Mouse (Mus musculus) cerebellum, adult 2 months (tissue): ENCODE data around the gene Fam166b.

Experiments used
- CTCF ChIP-seq: fragments of 200-500 bp; IDR thresholded peaks from 2 replicates; pipeline ENCODE4 v1.5.1; 2011; ENCODE audit warnings: low read depth, mild to moderate bottlenecking, control low read depth, low read length, moderate library complexity, borderline replicate concordance; ENCODE audit not compliant: insufficient read depth
- POLR2A ChIP-seq: fragments of 200-500 bp; IDR thresholded peaks from 2 replicates; pipeline ENCODE4 v1.6.1; 2011; ENCODE audit warnings: low read length, control low read depth, borderline replicate concordance; ENCODE audit not compliant: insufficient read depth

DNA sequence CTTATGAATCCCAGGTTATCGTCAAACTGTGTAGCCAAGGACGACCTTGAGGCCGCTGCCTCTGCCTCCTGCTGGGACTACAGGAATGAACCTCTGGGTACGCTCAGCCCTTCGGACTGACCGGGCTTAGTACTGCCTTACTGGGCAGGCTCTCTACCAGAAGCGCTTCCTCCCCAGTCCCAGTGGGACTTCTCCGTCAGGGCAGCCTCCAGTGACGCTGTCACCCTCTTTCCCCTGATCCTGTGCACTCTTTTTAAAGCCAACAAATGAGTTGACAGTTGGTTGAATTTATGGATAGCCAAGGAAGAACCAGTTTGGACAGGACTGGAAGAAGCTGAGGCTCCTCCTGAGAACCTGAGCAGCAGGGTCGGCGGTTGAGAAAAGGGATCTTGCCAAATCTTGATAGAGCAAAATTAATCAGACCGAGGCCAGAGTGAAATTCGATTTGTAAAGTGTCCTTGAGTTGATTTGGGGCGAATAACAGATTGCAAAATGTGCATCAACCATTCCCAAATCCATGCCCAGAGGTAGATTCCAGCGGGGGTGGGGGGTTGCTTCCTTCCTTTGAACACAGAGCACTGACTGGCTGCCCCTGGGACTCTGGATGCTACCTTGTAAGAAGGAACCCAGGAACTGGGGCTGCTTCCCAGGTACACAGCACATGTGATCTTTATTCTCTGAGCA, 9.8 kb downstream of the Fam166b start:
- TF ChIP-seq CTCF (no peak), POLR2A (no peak)
